Mouse (Mus musculus): ENCODE results near the gene Rfc2.

DNA sequence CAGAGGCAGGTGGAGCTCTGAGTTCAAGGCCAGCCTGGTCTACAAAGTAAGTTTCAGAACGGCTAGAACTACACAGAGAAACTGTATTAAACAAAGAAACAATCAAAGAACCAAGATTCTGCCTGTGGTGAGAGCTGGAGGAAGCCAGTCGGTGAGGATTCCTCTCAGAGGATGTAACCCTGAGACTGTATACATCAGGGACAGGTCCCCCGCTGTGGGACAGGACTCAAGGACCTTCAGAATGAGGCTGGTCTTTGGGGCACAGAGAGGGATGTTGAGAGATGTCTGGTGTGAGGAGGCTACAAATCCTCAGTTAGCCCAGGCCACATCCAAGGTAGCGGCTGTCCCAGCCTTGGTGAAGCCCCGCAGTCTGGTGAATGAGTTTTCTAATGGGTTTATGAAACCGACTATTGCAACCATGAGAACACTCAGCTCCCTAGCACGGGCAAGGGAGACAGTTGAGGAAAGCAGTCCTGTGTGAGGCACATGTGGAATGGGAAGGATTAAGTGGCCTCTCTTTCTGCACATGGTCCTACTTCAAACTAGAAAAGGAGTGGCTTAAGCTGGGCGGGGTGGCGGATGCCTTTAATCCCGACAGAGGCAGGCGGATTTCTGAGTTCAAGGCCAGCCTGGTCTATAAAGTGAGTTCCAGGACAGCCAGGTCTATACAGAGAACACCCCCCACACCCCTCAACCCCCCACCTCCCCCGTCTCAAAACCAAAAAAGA is 28.9 kb downstream of the Rfc2 start:
- TF ChIP-seq GATA1 (IDR thresholded peaks at IDR 0.05; ENCODE audit: borderline replicate concordance, low read length) (no peak), FLI1 (IDR thresholded peaks at IDR 0.05; ENCODE audit: low read length) (no peak)

All from megakaryocyte, embryonic 14.5 days (primary cell).